Mouse (Mus musculus): ENCODE results near the gene Fgf5.

Gene Fgf5

GRCm38 (mm10) chr5:98253838-98254821 is at the start of gene Fgf5:
Gene Fgf5 (plus strand): TSS chr5:98254184.
- peak; percentile 8 for DNase-seq

DNA sequence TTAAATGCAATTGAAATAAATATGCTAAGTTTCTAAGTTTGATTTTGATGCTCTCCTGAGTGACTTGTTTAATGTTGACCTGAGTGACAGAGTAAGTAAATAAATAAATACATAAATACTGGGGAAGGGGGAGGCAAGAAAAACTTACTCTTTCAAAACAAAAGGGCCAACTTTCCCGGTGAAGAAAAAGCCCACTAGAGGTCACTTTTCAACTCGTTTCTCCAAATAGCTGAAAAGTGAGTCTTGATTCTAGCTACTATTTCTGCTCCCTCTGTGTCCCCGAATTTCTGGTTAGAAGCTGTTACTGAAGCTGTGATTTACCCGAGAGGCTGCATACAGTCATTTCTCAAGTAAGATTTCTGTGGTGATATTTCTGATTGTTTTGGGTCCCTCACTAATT is 41.5 kb upstream of the Fgf5 start:
- no peak for DNase-seq

DNA sequence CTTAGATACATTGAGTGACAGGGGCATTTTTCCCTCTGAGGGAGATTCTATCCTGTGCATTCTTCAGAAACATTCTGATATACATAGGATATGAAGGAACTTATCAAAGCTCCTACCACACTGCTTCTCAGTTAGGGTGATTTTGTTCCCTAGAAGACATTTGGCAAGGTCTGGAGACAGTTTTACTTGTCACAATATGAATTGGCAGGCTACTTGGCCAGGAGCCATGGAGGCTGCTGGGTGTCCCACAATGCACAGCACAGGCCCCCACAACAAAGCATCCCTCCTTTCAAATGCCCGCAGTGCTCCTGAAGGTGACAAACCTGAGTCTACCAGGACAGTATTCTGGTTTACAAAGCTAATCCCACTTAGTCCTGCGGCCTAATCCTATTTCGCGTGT is 32.0 kb upstream of the Fgf5 start:
- no peak for DNase-seq

- no peak for DNase-seq
Observed at GRCm38 (mm10) chr5:98226710-98227109, 27.3 kb upstream of the Fgf5 start.

DNA sequence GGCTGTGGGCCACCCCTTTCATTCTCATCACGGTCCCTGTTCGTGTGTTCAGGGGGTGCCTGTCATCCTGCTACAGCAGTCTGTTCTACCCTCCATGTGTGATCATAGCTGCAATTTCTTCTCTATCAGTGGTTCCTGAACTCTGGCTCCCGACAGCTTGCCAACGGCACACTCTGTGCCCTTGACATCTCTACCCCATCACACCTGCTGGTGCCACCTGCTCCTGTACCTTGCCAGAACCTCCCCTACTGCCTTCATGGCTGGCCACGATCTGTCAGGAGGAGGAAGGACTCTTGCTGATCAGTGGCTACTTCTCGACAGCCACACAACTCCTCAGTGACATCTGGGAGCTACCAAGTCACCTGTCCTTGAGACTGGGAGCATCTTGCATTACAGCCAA is 24.5 kb upstream of the Fgf5 start:
- no peak for DNase-seq

DNA sequence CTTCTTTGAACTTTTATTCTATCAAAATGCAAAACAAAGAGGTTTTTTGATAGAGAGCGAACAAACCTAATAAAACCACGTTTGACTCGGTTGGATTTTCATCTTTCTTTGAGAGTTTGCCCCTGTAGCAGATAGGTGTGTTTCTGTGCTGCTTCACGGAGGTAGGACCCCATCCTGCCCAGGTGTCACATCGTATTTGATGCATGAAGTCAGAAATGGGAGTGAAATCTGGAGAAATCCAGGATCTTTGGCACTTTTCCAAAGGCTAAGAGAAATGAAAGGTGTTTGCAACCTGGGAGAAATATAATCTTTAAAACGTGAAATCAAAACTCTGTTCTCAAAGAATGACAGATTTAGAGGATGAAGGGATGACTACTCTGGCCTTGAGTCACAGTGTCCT is 15.5 kb upstream of the Fgf5 start:
- DNase-seq, result no peak

DNA sequence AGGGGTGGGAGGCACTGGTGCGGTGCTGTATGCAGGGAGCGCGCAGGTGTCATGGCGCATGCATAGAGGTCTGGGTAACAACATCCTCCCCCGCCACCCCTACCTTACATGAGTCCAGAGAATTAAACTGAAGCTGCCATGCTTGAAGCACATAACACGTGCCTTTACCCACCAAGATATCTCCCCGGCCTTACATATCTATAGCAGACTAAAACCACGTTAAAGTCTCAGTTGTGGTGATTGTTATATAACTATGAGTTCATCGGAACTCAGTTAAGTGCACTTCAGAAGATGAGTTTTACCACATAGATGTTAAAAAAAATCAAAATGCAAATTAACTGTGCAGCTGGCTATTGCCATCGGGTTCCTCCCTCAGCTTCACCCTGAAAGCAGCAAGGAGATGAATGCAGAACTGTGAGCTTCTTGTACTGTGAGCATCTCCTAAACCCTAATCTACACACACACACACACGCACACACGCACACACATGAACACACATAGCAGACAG is 12.6 kb upstream of the Fgf5 start:
- DNase-seq, result no peak

- DNase-seq, result no peak
Observed at GRCm38 (mm10) chr5:98245303-98245702, 8.7 kb upstream of the Fgf5 start.

DNA sequence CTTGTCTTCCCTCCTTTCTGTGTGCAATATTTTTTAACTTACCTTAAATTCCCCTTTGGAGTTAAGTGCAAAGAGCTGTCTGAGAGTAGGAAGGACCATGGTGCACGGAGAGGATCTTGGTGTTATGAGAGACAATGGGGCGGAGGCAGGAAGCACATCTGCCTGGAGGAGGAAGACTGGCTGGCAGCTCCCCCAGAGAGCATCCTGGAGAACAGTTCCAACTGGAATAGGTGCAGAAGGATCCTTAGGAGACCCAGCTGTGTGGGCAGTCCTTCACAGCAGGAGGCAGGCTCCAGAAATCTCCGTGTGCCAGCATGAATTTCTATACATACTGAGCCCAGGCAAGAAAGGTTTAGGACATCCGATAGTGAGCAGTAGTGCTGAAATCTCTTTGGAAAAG is 8.0 kb upstream of the Fgf5 start:
- DNase-seq, result no peak

DNA sequence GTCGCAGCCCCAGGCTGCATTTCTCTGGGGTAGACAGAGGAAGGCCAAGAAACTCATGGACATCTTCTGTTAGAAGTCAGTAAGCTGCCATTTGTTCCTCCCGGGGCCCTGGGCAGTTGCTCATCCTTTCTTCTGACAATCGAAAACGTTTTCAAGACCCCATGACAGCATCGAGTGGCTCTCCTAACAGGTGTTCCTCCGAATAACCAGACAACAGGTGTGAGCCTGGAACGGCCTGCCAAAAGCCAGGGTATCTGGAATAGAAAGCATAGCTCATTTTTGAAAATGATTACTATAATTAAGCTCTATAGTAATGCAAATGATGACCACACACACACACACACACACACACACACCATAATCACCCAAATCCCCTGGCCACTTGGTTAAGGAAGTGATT is 7.2 kb upstream of the Fgf5 start:
- DNase-seq, result no peak

DNA sequence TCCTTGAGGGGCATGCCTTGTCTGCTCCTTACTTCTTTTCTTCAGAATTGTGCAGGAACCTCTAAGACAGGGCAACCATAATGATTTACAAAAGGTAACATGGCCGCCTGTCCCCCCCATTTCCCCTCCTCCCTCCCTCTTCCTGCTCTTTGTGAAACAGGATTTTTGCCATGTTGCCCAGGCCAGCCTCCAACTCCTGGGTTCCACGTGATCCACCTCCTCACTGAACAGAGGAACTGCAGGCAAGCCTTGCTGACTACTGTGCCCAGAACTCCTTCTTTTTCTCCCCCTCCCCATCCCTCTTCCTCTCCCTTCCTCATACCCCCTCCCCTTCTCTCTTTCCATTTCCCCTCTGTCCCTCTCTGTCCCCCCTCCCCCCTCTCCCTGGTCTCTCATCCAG is 6.5 kb upstream of the Fgf5 start:
- no peak for DNase-seq

GRCm38 (mm10) chr5:98253147-98253546 is 837 bp upstream of the Fgf5 start:
- DNase-seq, result no peak

DNA sequence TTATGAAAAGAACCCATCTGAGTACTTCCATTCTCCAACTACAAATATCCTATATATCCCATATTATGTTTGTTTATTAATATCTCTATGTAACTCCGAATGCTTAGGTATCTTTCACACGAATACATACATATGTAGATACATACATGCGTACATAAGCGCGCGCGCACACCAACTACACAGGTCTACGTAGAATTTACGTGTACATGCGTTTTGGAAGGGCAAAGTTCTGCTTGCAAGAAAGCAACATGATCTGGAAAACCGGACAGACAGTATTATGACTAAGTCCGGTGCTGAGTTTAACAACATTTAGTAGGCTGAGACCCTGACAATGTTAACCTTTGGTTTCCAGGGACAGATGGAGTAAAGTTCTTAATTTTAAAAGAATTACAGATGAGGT is 1.2 kb downstream of the Fgf5 start:
- no peak for DNase-seq

DNA sequence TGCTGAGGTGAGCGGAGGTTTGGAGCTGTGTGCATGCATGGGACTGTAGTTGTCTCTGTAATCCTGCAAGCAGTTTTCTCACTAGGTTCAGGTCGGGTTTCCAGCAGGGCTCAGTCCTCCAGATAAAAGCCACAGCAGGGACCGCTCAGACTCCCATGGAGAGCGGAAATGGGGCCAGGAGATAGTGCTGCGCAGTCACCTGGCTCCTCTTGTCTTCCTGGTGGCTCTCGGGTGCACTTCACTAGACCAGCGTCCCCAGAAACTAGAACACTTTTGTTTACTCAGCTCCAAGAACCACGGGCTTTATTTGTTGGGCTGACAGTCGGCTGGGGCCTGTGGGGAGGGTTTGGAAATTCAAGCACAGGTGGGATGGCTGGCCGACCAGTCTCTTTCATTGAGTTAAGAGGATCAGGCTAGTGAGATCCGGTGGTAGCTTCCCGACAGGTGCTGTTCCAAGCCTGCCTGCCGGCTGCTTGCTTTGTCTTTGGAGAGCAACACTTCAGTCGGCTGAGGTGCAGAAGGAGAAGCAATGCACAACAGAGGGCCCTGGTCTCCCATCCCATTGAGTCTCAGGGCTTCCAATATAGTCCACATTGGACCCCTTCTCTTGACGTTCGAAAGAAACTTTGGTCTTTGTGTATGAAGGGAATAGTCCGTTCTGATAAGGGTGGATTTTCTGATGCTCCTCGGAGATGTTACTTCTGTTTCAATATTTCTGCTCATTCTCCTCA is 1.9 kb downstream of the Fgf5 start:
- no peak for DNase-seq

DNA sequence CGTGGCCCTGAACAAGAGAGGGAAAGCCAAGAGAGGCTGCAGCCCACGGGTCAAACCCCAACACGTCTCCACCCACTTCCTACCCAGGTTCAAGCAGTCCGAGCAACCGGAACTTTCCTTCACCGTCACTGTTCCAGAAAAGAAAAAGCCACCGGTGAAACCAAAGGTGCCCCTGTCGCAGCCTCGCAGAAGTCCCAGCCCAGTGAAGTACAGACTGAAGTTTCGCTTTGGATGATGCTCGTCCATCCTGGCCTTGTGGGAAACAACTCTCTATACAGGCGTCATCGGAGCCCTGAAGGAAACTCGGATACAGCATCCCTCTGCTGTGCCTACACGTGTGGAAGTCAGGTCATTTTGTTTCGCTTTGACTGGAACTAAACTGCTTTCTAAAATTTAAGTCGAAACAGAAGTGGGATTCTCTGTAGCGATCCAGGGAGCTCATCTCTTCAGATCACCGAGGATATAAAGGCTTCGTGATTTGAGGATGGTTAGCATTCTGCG is 21.4 kb downstream of the Fgf5 start:
- no peak for DNase-seq

GRCm38 (mm10) chr5:98281993-98282392 is 28.0 kb downstream of the Fgf5 start:
- no peak for DNase-seq

GRCm38 (mm10) chr5:98283696-98284478 is 29.9 kb downstream of the Fgf5 start:
- no peak for DNase-seq

- no peak for DNase-seq
Observed at GRCm38 (mm10) chr5:98290642-98291041, 36.7 kb downstream of the Fgf5 start.

- DNase-seq, result no peak
Observed at GRCm38 (mm10) chr5:98292388-98293048, 38.5 kb downstream of the Fgf5 start.

DNA sequence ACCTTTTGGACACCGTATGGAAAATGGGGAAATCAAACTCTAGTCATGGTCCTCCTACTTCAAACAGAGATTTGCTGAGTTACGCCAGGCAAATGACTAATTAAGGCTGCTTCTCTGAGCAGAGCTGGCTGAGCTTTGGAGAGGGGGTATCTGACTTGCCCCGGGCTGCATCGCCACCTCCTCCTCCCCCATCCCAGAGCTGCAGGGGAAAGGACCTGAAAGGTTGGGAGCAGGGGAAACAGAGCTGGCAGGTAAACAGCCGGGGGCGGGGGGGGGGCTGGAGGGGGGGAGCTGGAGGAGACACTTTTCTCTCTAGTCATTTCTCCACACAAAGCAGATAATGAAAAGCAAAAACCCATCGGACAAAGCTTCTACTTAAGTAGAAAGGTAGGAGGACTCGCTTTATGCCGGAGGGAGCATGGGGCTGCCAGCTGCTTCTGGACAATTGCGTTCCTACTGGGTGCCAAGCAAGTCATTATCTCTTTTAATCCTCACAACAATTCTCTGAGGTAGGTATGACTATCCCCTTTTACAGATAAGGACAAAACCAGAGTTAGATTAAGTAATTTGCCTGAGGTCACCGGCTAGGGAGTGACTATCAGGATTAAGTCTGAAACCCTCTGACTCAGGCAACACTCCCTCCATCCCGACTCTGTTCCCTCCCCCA is 39.2 kb downstream of the Fgf5 start:
- DNase-seq, result no peak

DNA sequence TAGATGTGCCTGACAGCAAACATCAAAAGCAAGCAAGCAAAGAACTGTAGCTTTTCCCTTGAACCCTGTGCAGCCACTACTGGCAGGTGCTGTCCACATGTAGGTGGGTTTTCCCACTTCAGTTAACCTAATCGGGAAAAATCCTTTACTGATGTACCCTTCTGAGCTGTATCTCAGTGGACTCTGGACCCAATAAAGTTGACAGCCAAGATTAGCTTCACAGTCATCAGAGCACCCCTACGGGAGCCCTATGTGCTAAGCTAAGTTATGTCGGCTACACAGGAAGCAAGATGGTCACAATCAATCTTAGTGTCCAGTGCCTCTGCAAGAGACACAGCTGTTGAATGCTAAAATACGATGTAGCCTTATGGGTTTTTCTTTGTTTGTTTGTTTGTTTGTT is 46.1 kb downstream of the Fgf5 start:
- no peak for DNase-seq

DNA sequence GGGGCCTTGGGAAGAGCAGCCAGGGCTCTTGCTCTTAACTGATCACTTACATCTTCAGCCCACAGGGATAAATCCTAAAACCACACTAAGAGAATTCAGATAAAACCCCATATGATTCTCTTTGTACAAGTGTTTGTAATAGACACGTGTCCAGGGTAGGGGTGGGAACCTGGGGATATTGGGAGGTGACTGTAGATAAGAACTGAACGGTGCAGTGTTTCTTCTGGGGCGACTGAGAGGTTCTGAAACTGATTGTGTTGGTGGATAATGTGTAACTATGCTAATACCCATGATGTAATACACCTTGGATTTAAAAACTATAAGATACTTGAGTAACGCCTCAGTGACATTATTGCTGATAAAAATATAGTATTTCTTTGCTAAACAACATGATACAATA is 51.7 kb downstream of the Fgf5 start:
- no peak for DNase-seq
